Mouse (Mus musculus) ES-Bruce4 (cell line): Measurements from ENCODE around the gene Agbl5. TPM values are rescaled to one million over a fixed set of nuclear protein-coding genes. Genes with fewer than 3 reads are reported as not detected.

ENCODE experiments used
- H3K27ac ChIP-seq: 2 replicates; pipeline ENCODE4 v1.5.1; 2012; ENCODE audit warnings: low read length, inconsistent platforms; ENCODE audit not compliant: insufficient read depth
- H3K27me3 ChIP-seq: 2 replicates; pipeline ENCODE4 v1.6.1; 2012; ENCODE audit warnings: mild to moderate bottlenecking, low read length, inconsistent platforms; ENCODE audit not compliant: control insufficient read depth, poor library complexity, insufficient read depth, severe bottlenecking
- H3K36me3 ChIP-seq: 2 replicates; pipeline ENCODE4 v1.6.1; 2012; ENCODE audit warnings: inconsistent platforms, mild to moderate bottlenecking, low read length, moderate library complexity; ENCODE audit not compliant: control insufficient read depth, poor library complexity, insufficient read depth, severe bottlenecking
- H3K4me1 ChIP-seq: one replicate; pipeline ENCODE4 v1.8.1; 2011; ENCODE audit warnings: low read length; ENCODE audit not compliant: control insufficient read depth, insufficient read depth
- H3K4me3 ChIP-seq: 2 replicates; pipeline ENCODE4 v1.5.1; 2011; ENCODE audit warnings: low read depth, mild to moderate bottlenecking, low read length
- H3K9ac ChIP-seq: 2 replicates; pipeline ENCODE4 v1.6.1; 2012; ENCODE audit warnings: low read depth, mild to moderate bottlenecking, inconsistent platforms; ENCODE audit not compliant: poor library complexity, severe bottlenecking
- H3K9me3 ChIP-seq: replicated peaks from 2 replicates; pipeline ENCODE4 v1.6.1; 2012; ENCODE audit warnings: mild to moderate bottlenecking, low read length, inconsistent platforms; ENCODE audit not compliant: control insufficient read depth, poor library complexity, insufficient read depth, severe bottlenecking
- CTCF ChIP-seq: IDR thresholded peaks from one replicate; pipeline ENCODE4 v1.8.1; 2011; ENCODE audit warnings: low read depth, low read length
- EP300 ChIP-seq: IDR thresholded peaks from 2 replicates; pipeline ENCODE4 v1.6.1; 2011; ENCODE audit warnings: low read depth, low read length; ENCODE audit not compliant: insufficient read depth
- POLR2A ChIP-seq: IDR thresholded peaks from one replicate; pipeline ENCODE4 v1.8.1; 2011; ENCODE audit warnings: low read length; ENCODE audit not compliant: insufficient read depth
- polyA plus RNA-seq: library from polyadenylated mRNA; stranded (reverse); fragments of >200 nt; gene quantifications from 2 replicates; pipeline ENCODE4 v1.2.4, GENCODE M21; 2011; ENCODE audit warnings: low read depth; ENCODE audit not compliant: missing spikeins, insufficient read depth, insufficient read length

Agbl5 gene
- polyA plus RNA-seq, 1 experiment: 22.0 TPM

GRCm38 (mm10) chr5:30886209-30886608 lies 2.3 kb upstream of the Agbl5 start:
- H3K27me3 ChIP-seq: no peaks in the 10 kb centered on the region
- no peaks in the 10 kb centered on the region for H3K9me3 ChIP-seq
- no peaks in the 10 kb centered on the region for H3K36me3 ChIP-seq
- TF ChIP-seq EP300 (no peak), CTCF (no peak), POLR2A (no peak)
- no peak overlapping the region for H3K27ac ChIP-seq
- no peak overlapping the region for H3K4me3 ChIP-seq
- H3K4me1 ChIP-seq: no peaks in the 10 kb centered on the region
- H3K9ac ChIP-seq: no peak overlapping the region

- Histone ChIP-seq H3K27me3 (no peaks in the 10 kb centered on the region), H3K4me1 (no peaks in the 10 kb centered on the region), H3K9me3 (no peaks in the 10 kb centered on the region), H3K36me3 (no peaks in the 10 kb centered on the region), H3K27ac (no peak overlapping the region), H3K4me3 (no peak overlapping the region), H3K9ac (peak overlapping the region; percentile 54)
- TF ChIP-seq EP300 (no peak), POLR2A (no peak), CTCF (no peak)
These were observed 1.8 kb upstream of the Agbl5 start for GRCm38 (mm10) chr5:30886731-30887130.

- peaks cover 3% of the 10 kb centered on the region; the same call in 1 of the 2 replicates for H3K36me3 ChIP-seq
- H3K9me3 ChIP-seq: no peaks in the 10 kb centered on the region
- no peaks in the 10 kb centered on the region for H3K4me1 ChIP-seq
- H3K27ac ChIP-seq: peak overlapping the region; percentile 27; the same call in 1 of the 2 replicates
- H3K27me3 ChIP-seq: no peaks in the 10 kb centered on the region
- TF ChIP-seq POLR2A (peak; percentile 97), CTCF (no peak), EP300 (no peak)
- H3K4me3 ChIP-seq: peak overlapping the region; percentile 80
- H3K9ac ChIP-seq: peak overlapping the region; percentile 58
These were observed 1.1 kb upstream of the Agbl5 start for GRCm38 (mm10) chr5:30887331-30887761.

- Histone ChIP-seq H3K9ac (peak overlapping the region; percentile 58), H3K36me3 (peaks cover 7% of the 10 kb centered on the region)
- TF ChIP-seq CTCF (no peak), EP300 (0 out of 2 replicates have a peak, but pooled peaks have one; percentile 21)
These were observed 597 bp upstream of the Agbl5 start for GRCm38 (mm10) chr5:30887858-30888336.

GRCm38 (mm10) chr5:30889088-30889754 lies 727 bp downstream of the Agbl5 start:
- Histone ChIP-seq H3K4me1 (no peaks in the 10 kb centered on the region), H3K4me3 (peak overlapping the region; percentile 84), H3K9ac (peak overlapping the region; percentile 58), H3K27me3 (no peaks in the 10 kb centered on the region), H3K27ac (peak overlapping the region; percentile 12; the same call in 1 of the 2 replicates), H3K36me3 (peaks cover 20% of the 10 kb centered on the region), H3K9me3 (no peaks in the 10 kb centered on the region)
- peak; percentile 39; the same call in 1 of the 2 replicates for TF ChIP-seq EP300
- TF ChIP-seq CTCF: no peak
- peak; percentile 89 for TF ChIP-seq POLR2A

More at GRCm38 (mm10) chr5:30887858-30888336, 597 bp upstream of the Agbl5 start:
- Histone ChIP-seq H3K27ac (peak overlapping the region; percentile 27; the same call in 1 of the 2 replicates), H3K4me1 (no peaks in the 10 kb centered on the region), H3K27me3 (no peaks in the 10 kb centered on the region), H3K9me3 (no peaks in the 10 kb centered on the region), H3K4me3 (peak overlapping the region; percentile 80)

GRCm38 (mm10) chr5:30890375-30890774 lies 1.9 kb downstream of the Agbl5 start:
- Histone ChIP-seq H3K36me3 (peaks cover 23% of the 10 kb centered on the region), H3K27ac (no peak overlapping the region), H3K4me1 (no peaks in the 10 kb centered on the region), H3K9ac (0 out of 2 replicates have a peak overlapping the region, but pooled peaks have one; percentile 58), H3K27me3 (no peaks in the 10 kb centered on the region), H3K4me3 (peak overlapping the region; percentile 9; the same call in 1 of the 2 replicates), H3K9me3 (no peaks in the 10 kb centered on the region)
- TF ChIP-seq EP300 (no peak), POLR2A (no peak), CTCF (no peak)
